Mouse (Mus musculus) forebrain, embryonic 16.5 days (tissue): ENCODE measurements around the gene Med27. TPM values are rescaled to one million over a fixed set of nuclear protein-coding genes. Genes with fewer than 3 reads are reported as not detected.

ENCODE experiments used
- ATAC-seq: fragments of 200-750 bp; cut with Nextera tagmentation; 2 replicates; pipeline ENCODE4 v1.8.0; 2017; ENCODE audit warnings: mild to moderate bottlenecking, moderate library complexity
- H3K27ac ChIP-seq: fragments of 300-500 bp; sonication (generic); 2 replicates; pipeline ENCODE4 v1.5.1; 2014; ENCODE audit warnings: low read length, control low read depth
- H3K27me3 ChIP-seq: fragments of 300-500 bp; sonication (generic); replicated peaks from 2 replicates; pipeline ENCODE4 v1.6.1; 2014; ENCODE audit warnings: low read length; ENCODE audit not compliant: control insufficient read depth, insufficient read depth
- H3K36me3 ChIP-seq: fragments of 300-500 bp; sonication (generic); 2 replicates; pipeline ENCODE4 v1.6.1; 2014; ENCODE audit not compliant: control insufficient read depth, insufficient read depth
- H3K4me1 ChIP-seq: fragments of 300-500 bp; sonication (generic); replicated peaks from 2 replicates; pipeline ENCODE4 v1.6.1; 2014; ENCODE audit warnings: low read length; ENCODE audit not compliant: control insufficient read depth, insufficient read depth
- H3K4me2 ChIP-seq: fragments of 300-500 bp; sonication (generic); 2 replicates; pipeline ENCODE4 v1.6.1; 2014; ENCODE audit warnings: mild to moderate bottlenecking, low read length, control low read depth
- H3K4me3 ChIP-seq: fragments of 300-500 bp; sonication (generic); replicated peaks from 2 replicates; pipeline ENCODE4 v1.5.1; 2014; ENCODE audit warnings: mild to moderate bottlenecking, low read length, control low read depth
- H3K9ac ChIP-seq: fragments of 300-500 bp; sonication (generic); replicated peaks from 2 replicates; pipeline ENCODE4 v1.6.1; 2014; ENCODE audit warnings: low read depth, low read length, control low read depth
- H3K9me3 ChIP-seq: fragments of 300-500 bp; sonication (generic); 2 replicates; pipeline ENCODE4 v1.6.1; 2016; ENCODE audit warnings: low read length; ENCODE audit not compliant: control insufficient read depth
- WGBS: fragments of 180-500 bp; shearing (Covaris S2); extraction: QIAGEN DNeasy Blood & Tissue Kit; methylation state at CpG from one replicate; pipeline ENCODE4 v1.1.7; 2014; 5-methylcytosine and 5-hydroxymethylcytosine counted together
- polyA plus RNA-seq: library from polyadenylated mRNA; unstranded; fragments of >200 nt; fragmentation: Nextera tagmentation; extraction: Ambion mirVana; gene quantifications from 2 replicates; pipeline ENCODE4 v1.2.1, GENCODE M21; 2015

Gene Med27
- polyA plus RNA-seq, 1 experiment from 2014 or later: 95.3 TPM

- peak overlapping the region; percentile 39; the same call in 1 of the 2 replicates for H3K27ac ChIP-seq
- H3K9me3 ChIP-seq: no peaks in the 10 kb centered on the region
- WGBS: 10% methylated on average over 4 of the region's 4 CpGs
- H3K36me3 ChIP-seq: no peaks in the 10 kb centered on the region
- H3K4me1 ChIP-seq: peaks cover 41% of the 10 kb centered on the region
- peak; percentile 47; the same call in 1 of the 2 replicates for ATAC-seq
- no peaks in the 10 kb centered on the region for H3K27me3 ChIP-seq
- no peak overlapping the region for H3K4me3 ChIP-seq
- H3K9ac ChIP-seq: no peak overlapping the region
- H3K4me2 ChIP-seq: no peak overlapping the region
Measured at GRCm38 (mm10) chr2:29453376-29453775, 106.8 kb downstream of the Med27 start.

GRCm38 (mm10) chr2:29456631-29457320 is 110.2 kb downstream of the Med27 start:
- Histone ChIP-seq H3K27me3 (no peaks in the 10 kb centered on the region), H3K9me3 (no peaks in the 10 kb centered on the region), H3K36me3 (no peaks in the 10 kb centered on the region), H3K4me3 (no peak overlapping the region), H3K27ac (no peak overlapping the region), H3K4me2 (no peak overlapping the region), H3K9ac (no peak overlapping the region), H3K4me1 (peaks cover 18% of the 10 kb centered on the region)
- ATAC-seq: no peak
- WGBS: 72% methylated on average over 9 of the region's 9 CpGs

- no peaks in the 10 kb centered on the region for H3K36me3 ChIP-seq
- H3K27me3 ChIP-seq: no peaks in the 10 kb centered on the region
- ATAC-seq: no peak
- 84% methylated on average over 2 of the region's 2 CpGs for WGBS
- no peak overlapping the region for H3K9ac ChIP-seq
- H3K4me3 ChIP-seq: no peak overlapping the region
- peaks cover 15% of the 10 kb centered on the region for H3K4me1 ChIP-seq
- no peaks in the 10 kb centered on the region for H3K9me3 ChIP-seq
- H3K27ac ChIP-seq: no peak overlapping the region
- H3K4me2 ChIP-seq: no peak overlapping the region
Measured at GRCm38 (mm10) chr2:29457677-29458076, 111.1 kb downstream of the Med27 start.

- no peak overlapping the region for H3K4me2 ChIP-seq
- no peaks in the 10 kb centered on the region for H3K36me3 ChIP-seq
- H3K27me3 ChIP-seq: no peaks in the 10 kb centered on the region
- H3K9ac ChIP-seq: no peak overlapping the region
- H3K27ac ChIP-seq: no peak overlapping the region
- peaks cover 12% of the 10 kb centered on the region for H3K4me1 ChIP-seq
- WGBS: 86% methylated on average over 3 of the region's 3 CpGs
- ATAC-seq: no peak
- no peaks in the 10 kb centered on the region for H3K9me3 ChIP-seq
- no peak overlapping the region for H3K4me3 ChIP-seq
Measured at GRCm38 (mm10) chr2:29458346-29458950, 111.8 kb downstream of the Med27 start.

- peaks cover 12% of the 10 kb centered on the region for H3K4me1 ChIP-seq
- no peaks in the 10 kb centered on the region for H3K9me3 ChIP-seq
- H3K4me2 ChIP-seq: no peak overlapping the region
- WGBS: 48% methylated on average over 1 of the region's 1 CpGs
- no peak overlapping the region for H3K4me3 ChIP-seq
- H3K27ac ChIP-seq: no peak overlapping the region
- H3K9ac ChIP-seq: no peak overlapping the region
- no peak for ATAC-seq
- no peaks in the 10 kb centered on the region for H3K36me3 ChIP-seq
- no peaks in the 10 kb centered on the region for H3K27me3 ChIP-seq
Measured at GRCm38 (mm10) chr2:29459648-29460047, 113.0 kb downstream of the Med27 start.

- WGBS: 80% methylated on average over 2 of the region's 2 CpGs
- Histone ChIP-seq H3K27ac (no peak overlapping the region), H3K9ac (no peak overlapping the region), H3K9me3 (no peaks in the 10 kb centered on the region), H3K4me1 (peaks cover 27% of the 10 kb centered on the region), H3K27me3 (no peaks in the 10 kb centered on the region), H3K36me3 (no peaks in the 10 kb centered on the region), H3K4me2 (no peak overlapping the region), H3K4me3 (no peak overlapping the region)
- ATAC-seq: no peak
Measured at GRCm38 (mm10) chr2:29461841-29462240, 115.2 kb downstream of the Med27 start.

- Histone ChIP-seq H3K36me3 (no peaks in the 10 kb centered on the region), H3K27ac (no peak overlapping the region), H3K4me1 (peaks cover 30% of the 10 kb centered on the region), H3K9me3 (no peaks in the 10 kb centered on the region), H3K4me2 (no peak overlapping the region), H3K9ac (no peak overlapping the region), H3K27me3 (no peaks in the 10 kb centered on the region), H3K4me3 (no peak overlapping the region)
- ATAC-seq: no peak
- WGBS: 87% methylated on average over 6 of the region's 6 CpGs
Measured at GRCm38 (mm10) chr2:29463039-29463585, 116.5 kb downstream of the Med27 start.

- Histone ChIP-seq H3K36me3 (no peaks in the 10 kb centered on the region), H3K27ac (peak overlapping the region; percentile 89), H3K27me3 (no peaks in the 10 kb centered on the region), H3K9ac (no peak overlapping the region), H3K9me3 (no peaks in the 10 kb centered on the region), H3K4me2 (0 out of 2 replicates have a peak overlapping the region, but pooled peaks have one; percentile 17), H3K4me1 (peaks cover 50% of the 10 kb centered on the region), H3K4me3 (no peak overlapping the region)
- ATAC-seq: peak; percentile 71
- WGBS: 10% methylated on average over 9 of the region's 9 CpGs
Measured at GRCm38 (mm10) chr2:29464851-29465648, 118.4 kb downstream of the Med27 start.

- Histone ChIP-seq H3K9me3 (no peaks in the 10 kb centered on the region), H3K4me3 (no peak overlapping the region), H3K9ac (no peak overlapping the region), H3K4me2 (no peak overlapping the region), H3K4me1 (peaks cover 56% of the 10 kb centered on the region), H3K27me3 (no peaks in the 10 kb centered on the region), H3K36me3 (no peaks in the 10 kb centered on the region), H3K27ac (peak overlapping the region; percentile 89)
- peak; percentile 30; the same call in 1 of the 2 replicates for ATAC-seq
- 7% methylated on average over 3 of the region's 3 CpGs for WGBS
Measured at GRCm38 (mm10) chr2:29465649-29466137, 119.1 kb downstream of the Med27 start.
